Mouse (Mus musculus): Measurements from ENCODE around the gene Gm20481. TPM values are rescaled to one million over a fixed set of nuclear protein-coding genes. Genes with fewer than 3 reads are reported as not detected.
A peak's percentile ranks its signal among the peaks of the same experiment; 100 is the strongest.
"Not testable (repeated sequence)": the region's sequence is repeated elsewhere in the genome, so short reads cannot be mapped to it uniquely, and the experiment has no call there.

Gm20481 gene
- total RNA-seq, 2 experiments from 2014 or later = not detected

- DNase-seq; intact Hi-C loops (cut with DNase I): not testable (repeated sequence)
Observed at GRCm38 (mm10) chr17:34970850-34971249, 1.1 kb downstream of the Gm20481 start.

- intact Hi-C loops (cut with DNase I); DNase-seq: not testable (repeated sequence)
Observed at GRCm38 (mm10) chr17:34971694-34972068, 2.0 kb downstream of the Gm20481 start.

- intact Hi-C loops (cut with DNase I) = not testable (repeated sequence)
- DNase-seq = peak; percentile 79 to 85
Observed at GRCm38 (mm10) chr17:34972069-34972749, 2.5 kb downstream of the Gm20481 start, which contains the start of the genes Hspa1a and Hspa1l. Gene Hspa1a (minus strand): TSS chr17:34972156. Gene Hspa1l (plus strand): TSS chr17:34972703.

- intact Hi-C loops (cut with DNase I) = no loop called here
Observed at GRCm38 (mm10) chr17:34975581-34976492, 6.1 kb downstream of the Gm20481 start.

GRCm38 (mm10) chr17:34977000-34977399 is 7.3 kb downstream of the Gm20481 start:
- intact Hi-C loops (cut with DNase I) = no loop called here
- no peak for DNase-seq

More at GRCm38 (mm10) chr17:34975581-34976492, 6.1 kb downstream of the Gm20481 start:
- DNase-seq = no peak

- no peak for DNase-seq
- intact Hi-C loops (cut with DNase I) = loop anchor here (1.0 kb wide), 1 partner anchor 23 kb away; no protein-coding TSS in a partner anchor
Observed at GRCm38 (mm10) chr17:34978239-34978638, 8.5 kb downstream of the Gm20481 start.

- intact Hi-C loops (cut with DNase I) = loop anchor here (5.0 kb wide), 2 partner anchors 67 to 127 kb away; partner anchors contain the start of genes Nelfe, Skiv2l and Slc44a4
- no peak for DNase-seq
Observed at GRCm38 (mm10) chr17:34979631-34980030, 9.9 kb downstream of the Gm20481 start.

GRCm38 (mm10) chr17:34980655-34981054 is 10.9 kb downstream of the Gm20481 start:
- peak in 1 of 2 experiments; percentile 45 for DNase-seq
- intact Hi-C loops (cut with DNase I) = loop anchor here (5.0 kb wide), 2 partner anchors 68 to 128 kb away; partner anchors contain the start of genes Nelfe, Skiv2l and Slc44a4

GRCm38 (mm10) chr17:34981690-34982180 is 12.0 kb downstream of the Gm20481 start, which contains the start of gene Lsm2:
Gene Lsm2 (plus strand): TSS chr17:34981862.
- intact Hi-C loops (cut with DNase I) = loop anchor here (5.0 kb wide), 2 partner anchors 69 to 129 kb away; partner anchors contain the start of genes Nelfe, Skiv2l and Slc44a4
- peak; percentile 91 to 92 for DNase-seq

GRCm38 (mm10) chr17:34982328-34982727 is 12.6 kb downstream of the Gm20481 start:
- no peak for DNase-seq
- intact Hi-C loops (cut with DNase I) = loop anchor here (5.0 kb wide), 2 partner anchors 70 to 130 kb away; partner anchors contain the start of genes Nelfe, Skiv2l and Slc44a4

GRCm38 (mm10) chr17:34984218-34984617 is 14.5 kb downstream of the Gm20481 start:
- intact Hi-C loops (cut with DNase I) = loop anchor here (5.0 kb wide), 2 partner anchors 72 to 132 kb away; partner anchors contain the start of genes Nelfe, Skiv2l and Slc44a4
- no peak for DNase-seq

- intact Hi-C loops (cut with DNase I) = no loop called here
- no peak for DNase-seq
Observed at GRCm38 (mm10) chr17:34994751-34995150, 25.0 kb downstream of the Gm20481 start.

- intact Hi-C loops (cut with DNase I) = not testable (repeated sequence)
Observed at GRCm38 (mm10) chr17:34995192-34995591, 25.5 kb downstream of the Gm20481 start.

GRCm38 (mm10) chr17:34995927-34996326 is 26.2 kb downstream of the Gm20481 start:
- DNase-seq; intact Hi-C loops (cut with DNase I): not testable (repeated sequence)

More at GRCm38 (mm10) chr17:34995192-34995591, 25.5 kb downstream of the Gm20481 start:
- not testable (repeated sequence) for DNase-seq

- no peak for DNase-seq
- intact Hi-C loops (cut with DNase I) = no loop called here
Observed at GRCm38 (mm10) chr17:34996411-34997141, 26.9 kb downstream of the Gm20481 start.

GRCm38 (mm10) chr17:34997142-34997483 is 27.4 kb downstream of the Gm20481 start:
- intact Hi-C loops (cut with DNase I) = no loop called here
- DNase-seq = no peak

- no peak for DNase-seq
- intact Hi-C loops (cut with DNase I) = no loop called here
Observed at GRCm38 (mm10) chr17:34998526-34999430, 29.1 kb downstream of the Gm20481 start.

GRCm38 (mm10) chr17:34999871-35000716 is 30.4 kb downstream of the Gm20481 start:
- DNase-seq; intact Hi-C loops (cut with DNase I): not testable (repeated sequence)
